Mouse (Mus musculus) ES-Bruce4 (cell line): ENCODE measurements around the gene Aloxe3. TPM values are rescaled to one million over a fixed set of nuclear protein-coding genes. Genes with fewer than 3 reads are reported as not detected.

ENCODE experiments used
- H3K27ac ChIP-seq: 2 replicates; pipeline ENCODE4 v1.5.1; 2012; ENCODE audit warnings: low read length, inconsistent platforms; ENCODE audit not compliant: insufficient read depth
- H3K27me3 ChIP-seq: 2 replicates; pipeline ENCODE4 v1.6.1; 2012; ENCODE audit warnings: mild to moderate bottlenecking, low read length, inconsistent platforms; ENCODE audit not compliant: control insufficient read depth, poor library complexity, insufficient read depth, severe bottlenecking
- H3K36me3 ChIP-seq: 2 replicates; pipeline ENCODE4 v1.6.1; 2012; ENCODE audit warnings: inconsistent platforms, mild to moderate bottlenecking, low read length, moderate library complexity; ENCODE audit not compliant: control insufficient read depth, poor library complexity, insufficient read depth, severe bottlenecking
- H3K4me1 ChIP-seq: one replicate; pipeline ENCODE4 v1.8.1; 2011; ENCODE audit warnings: low read length; ENCODE audit not compliant: control insufficient read depth, insufficient read depth
- H3K4me3 ChIP-seq: 2 replicates; pipeline ENCODE4 v1.5.1; 2011; ENCODE audit warnings: low read depth, mild to moderate bottlenecking, low read length
- H3K9ac ChIP-seq: 2 replicates; pipeline ENCODE4 v1.6.1; 2012; ENCODE audit warnings: low read depth, mild to moderate bottlenecking, inconsistent platforms; ENCODE audit not compliant: poor library complexity, severe bottlenecking
- H3K9me3 ChIP-seq: replicated peaks from 2 replicates; pipeline ENCODE4 v1.6.1; 2012; ENCODE audit warnings: mild to moderate bottlenecking, low read length, inconsistent platforms; ENCODE audit not compliant: control insufficient read depth, poor library complexity, insufficient read depth, severe bottlenecking
- CTCF ChIP-seq: IDR thresholded peaks from one replicate; pipeline ENCODE4 v1.8.1; 2011; ENCODE audit warnings: low read depth, low read length
- EP300 ChIP-seq: IDR thresholded peaks from 2 replicates; pipeline ENCODE4 v1.6.1; 2011; ENCODE audit warnings: low read depth, low read length; ENCODE audit not compliant: insufficient read depth
- POLR2A ChIP-seq: IDR thresholded peaks from one replicate; pipeline ENCODE4 v1.8.1; 2011; ENCODE audit warnings: low read length; ENCODE audit not compliant: insufficient read depth
- polyA plus RNA-seq: library from polyadenylated mRNA; stranded (reverse); fragments of >200 nt; gene quantifications from 2 replicates; pipeline ENCODE4 v1.2.4, GENCODE M21; 2011; ENCODE audit warnings: low read depth; ENCODE audit not compliant: missing spikeins, insufficient read depth, insufficient read length

The Aloxe3 gene
- polyA plus RNA-seq, 1 experiment: 2.0 TPM

DNA sequence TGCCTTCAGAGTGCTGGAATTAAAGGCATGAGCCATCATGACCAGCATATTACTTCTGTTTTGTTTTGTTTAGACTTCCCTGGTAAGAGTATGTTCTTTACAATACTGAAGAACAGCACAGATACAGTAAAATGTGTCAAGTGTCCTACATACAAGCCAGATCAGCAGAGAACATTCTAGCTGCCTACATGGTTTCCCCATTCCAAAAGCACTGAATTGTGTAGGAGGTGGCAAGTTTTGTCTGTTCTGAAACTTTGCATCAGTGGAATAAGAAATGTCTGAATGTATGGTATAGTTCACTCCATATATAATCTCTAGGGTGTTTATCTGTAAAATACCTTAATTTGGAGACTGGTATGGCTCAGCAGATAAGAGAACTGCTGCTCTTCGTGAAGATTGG, 29.7 kb downstream of the Aloxe3 start:
- Histone ChIP-seq H3K36me3 (no peaks in the 10 kb centered on the region), H3K4me3 (no peak overlapping the region), H3K27ac (no peak overlapping the region), H3K9ac (no peak overlapping the region), H3K27me3 (no peaks in the 10 kb centered on the region), H3K4me1 (no peaks in the 10 kb centered on the region), H3K9me3 (no peaks in the 10 kb centered on the region)
- no peak for TF ChIP-seq POLR2A
- no peak for TF ChIP-seq CTCF
- no peak for TF ChIP-seq EP300

DNA sequence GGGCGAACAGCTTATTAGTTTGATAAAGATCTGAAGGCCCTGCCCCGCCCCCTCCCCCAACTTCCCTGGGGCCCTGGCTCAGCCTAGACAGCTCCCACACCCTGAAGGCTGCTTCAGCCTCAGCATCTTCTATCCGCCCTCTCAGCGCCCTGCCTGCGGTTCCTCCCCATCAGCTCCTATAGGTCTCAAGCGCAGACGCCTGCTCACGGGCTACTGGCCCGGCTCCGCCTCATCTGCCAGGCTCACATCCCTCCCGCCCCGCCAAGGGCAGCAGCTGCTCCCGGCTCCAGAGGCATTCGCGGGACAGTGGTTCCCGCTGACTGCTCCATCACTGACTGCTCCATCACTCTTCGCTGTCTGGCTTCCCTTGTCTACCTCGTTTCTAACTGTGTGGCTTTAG, 31.1 kb downstream of the Aloxe3 start, which contains the start of gene Alox12b:
Gene Alox12b, plus strand, starts transcription at position 190 of the 400 bp plus-strand sequence.
- no peaks in the 10 kb centered on the region for H3K36me3 ChIP-seq
- H3K9ac ChIP-seq: no peak within 1 kb of the TSS
- no peak within 1 kb of the TSS for H3K27ac ChIP-seq
- H3K27me3 ChIP-seq: no peaks in the 10 kb centered on the region
- TF ChIP-seq CTCF (no peak), POLR2A (no peak), EP300 (no peak)
- peak within 1 kb of the TSS; percentile 6 for H3K4me3 ChIP-seq
- H3K9me3 ChIP-seq: no peaks in the 10 kb centered on the region
- no peaks in the 10 kb centered on the region for H3K4me1 ChIP-seq

DNA sequence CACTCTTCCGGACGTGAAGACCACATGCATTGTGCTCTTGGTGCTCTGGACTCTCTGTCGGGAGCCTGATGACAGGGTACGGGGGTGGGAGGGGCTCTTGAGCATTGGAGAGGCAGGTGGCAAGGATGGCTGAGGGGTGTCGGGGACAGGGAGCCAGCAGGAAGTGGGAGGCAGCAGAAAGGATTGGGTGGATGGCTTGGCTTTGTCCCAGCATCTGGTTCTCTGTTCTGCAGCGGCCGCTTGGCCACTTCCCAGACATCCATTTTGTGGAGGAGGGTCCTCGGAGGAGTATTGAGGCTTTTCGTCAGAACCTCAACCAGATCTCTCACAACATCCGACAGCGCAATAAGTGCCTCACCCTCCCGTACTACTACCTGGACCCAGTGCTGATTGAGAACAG, 43.6 kb downstream of the Aloxe3 start:
- H3K27me3 ChIP-seq: no peaks in the 10 kb centered on the region
- no peaks in the 10 kb centered on the region for H3K4me1 ChIP-seq
- H3K4me3 ChIP-seq: no peak overlapping the region
- H3K9me3 ChIP-seq: no peaks in the 10 kb centered on the region
- TF ChIP-seq CTCF (no peak), POLR2A (no peak)
- H3K27ac ChIP-seq: no peak overlapping the region
- no peaks in the 10 kb centered on the region for H3K36me3 ChIP-seq
- H3K9ac ChIP-seq: no peak overlapping the region

DNA sequence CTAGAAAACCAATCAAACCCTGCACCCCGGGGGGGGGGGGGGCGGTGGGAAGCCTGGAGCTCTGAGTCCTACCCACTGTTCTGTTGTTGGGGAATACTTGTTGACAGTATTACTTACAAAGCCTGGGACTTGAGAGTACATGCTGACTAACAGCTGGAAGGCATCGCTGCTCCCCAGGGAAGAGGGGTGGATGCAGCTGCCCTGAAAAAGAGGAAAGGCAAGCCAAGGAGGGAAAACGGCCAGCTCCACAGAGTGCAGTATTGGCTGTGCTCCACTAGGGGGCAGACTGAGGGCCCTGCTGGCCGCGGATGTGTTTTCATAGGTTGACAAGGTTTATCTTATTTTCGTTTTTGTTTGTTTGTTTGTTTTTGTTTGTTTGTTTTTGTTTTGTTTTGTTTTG, 45.9 kb downstream of the Aloxe3 start:
- H3K27ac ChIP-seq: no peak overlapping the region
- H3K9ac ChIP-seq: no peak overlapping the region
- H3K9me3 ChIP-seq: no peaks in the 10 kb centered on the region
- TF ChIP-seq EP300 (no peak), CTCF (peak; percentile 89)
- H3K4me3 ChIP-seq: no peak overlapping the region
- H3K4me1 ChIP-seq: no peaks in the 10 kb centered on the region
- no peaks in the 10 kb centered on the region for H3K27me3 ChIP-seq
- no peaks in the 10 kb centered on the region for H3K36me3 ChIP-seq

DNA sequence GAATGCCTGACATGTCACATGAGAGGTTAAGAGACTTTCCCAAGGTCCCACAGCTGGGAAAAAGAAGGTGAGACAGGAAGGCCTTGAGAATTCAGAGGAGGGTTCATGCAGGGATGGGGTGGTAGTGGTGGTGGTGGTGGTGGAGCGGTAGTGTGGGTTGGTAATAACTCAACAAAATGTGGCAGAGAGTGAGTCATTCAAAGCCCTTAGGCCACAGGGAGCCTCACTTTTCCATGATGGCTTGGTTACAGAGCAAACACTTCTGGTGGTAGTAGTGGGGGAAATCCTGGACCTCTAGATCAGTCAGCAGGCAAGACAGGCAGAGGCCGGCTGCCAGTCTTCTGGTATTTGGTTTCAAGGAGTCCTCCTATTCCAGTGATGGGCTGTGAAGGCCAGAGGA, 46.9 kb downstream of the Aloxe3 start:
- no peak overlapping the region for H3K9ac ChIP-seq
- H3K4me1 ChIP-seq: no peaks in the 10 kb centered on the region
- no peaks in the 10 kb centered on the region for H3K27me3 ChIP-seq
- H3K27ac ChIP-seq: no peak overlapping the region
- TF ChIP-seq CTCF (no peak), POLR2A (no peak), EP300 (no peak)
- no peak overlapping the region for H3K4me3 ChIP-seq
- no peaks in the 10 kb centered on the region for H3K9me3 ChIP-seq
- H3K36me3 ChIP-seq: no peaks in the 10 kb centered on the region

DNA sequence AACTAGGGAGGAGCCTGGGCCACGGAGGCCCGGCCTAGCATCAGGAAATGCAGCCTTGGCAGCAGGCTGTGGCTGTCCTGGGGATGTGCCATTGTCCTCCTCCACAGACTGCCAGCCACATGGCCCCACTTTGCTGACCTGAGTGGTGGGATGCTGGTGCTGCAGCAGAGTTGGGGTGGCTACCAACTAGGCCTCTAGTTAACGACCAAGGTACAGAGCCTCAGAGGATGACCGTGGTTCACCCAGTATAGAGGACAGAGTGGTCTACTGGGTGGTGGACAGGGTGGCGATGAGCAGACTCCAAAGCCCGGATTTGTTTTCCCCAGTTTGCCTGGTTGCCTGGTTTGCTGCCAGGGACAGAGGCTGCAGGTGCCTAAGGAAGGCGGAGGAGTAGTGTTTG, 49.0 kb downstream of the Aloxe3 start:
- TF ChIP-seq CTCF (no peak), POLR2A (no peak), EP300 (no peak)
- no peaks in the 10 kb centered on the region for H3K27me3 ChIP-seq
- H3K36me3 ChIP-seq: no peaks in the 10 kb centered on the region
- H3K9ac ChIP-seq: no peak overlapping the region
- H3K4me1 ChIP-seq: no peaks in the 10 kb centered on the region
- H3K4me3 ChIP-seq: no peak overlapping the region
- no peaks in the 10 kb centered on the region for H3K9me3 ChIP-seq
- H3K27ac ChIP-seq: no peak overlapping the region
